Mouse (Mus musculus) Muller cell, postnatal 12 days (primary cell): Measurements from ENCODE around the gene Scd3.
"Not testable (repeated sequence)": the region's sequence is repeated elsewhere in the genome, so short reads cannot be mapped to it uniquely, and the experiment has no call there.

Experiments used
- DNase-seq: peaks from one replicate; pipeline ENCODE4 v3.0.0-alpha.2; 2015; ENCODE audit errors: inconsistent ontology term

Gene Scd3

DNA sequence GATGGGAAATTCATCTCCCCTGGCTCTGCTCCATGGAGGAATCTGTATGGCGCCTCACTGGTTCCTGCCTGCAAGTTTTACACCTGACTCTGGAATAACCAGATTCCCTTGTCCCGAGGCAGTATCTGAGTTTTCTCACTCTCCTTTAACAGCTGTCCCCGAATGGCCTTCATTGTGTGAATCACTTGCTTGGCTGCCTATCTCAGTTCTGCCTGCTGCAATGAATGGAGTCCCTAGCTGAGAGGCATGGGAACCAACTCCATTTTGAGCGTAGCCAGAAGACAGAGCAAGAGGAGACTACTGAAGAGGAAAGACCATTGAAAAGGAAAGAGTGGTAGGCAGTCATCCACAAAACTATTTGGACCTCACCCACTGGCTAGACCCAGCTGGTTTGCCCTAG is 70.6 kb downstream of the Scd3 start:
- DNase-seq, result peak; percentile 59

DNA sequence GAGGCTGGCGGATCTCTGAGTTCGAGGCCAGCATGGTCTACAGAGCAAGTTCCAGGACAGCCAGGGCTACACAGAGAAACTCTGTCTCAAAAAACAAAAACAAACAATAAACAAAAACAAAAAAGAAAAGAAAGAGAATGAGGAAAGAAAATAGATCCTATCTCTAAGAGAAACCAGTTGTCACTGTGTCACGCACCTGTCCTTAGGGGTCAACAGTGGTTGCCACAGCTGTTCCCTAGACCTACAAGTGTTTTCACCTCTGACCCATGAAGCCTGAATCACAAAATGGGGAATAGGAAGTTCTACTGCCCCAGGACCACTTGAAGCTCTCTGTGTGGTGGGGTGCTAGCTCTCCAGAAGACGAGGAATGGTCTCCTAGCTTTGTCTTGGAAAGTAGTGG is 71.4 kb downstream of the Scd3 start:
- DNase-seq, result no peak

DNA sequence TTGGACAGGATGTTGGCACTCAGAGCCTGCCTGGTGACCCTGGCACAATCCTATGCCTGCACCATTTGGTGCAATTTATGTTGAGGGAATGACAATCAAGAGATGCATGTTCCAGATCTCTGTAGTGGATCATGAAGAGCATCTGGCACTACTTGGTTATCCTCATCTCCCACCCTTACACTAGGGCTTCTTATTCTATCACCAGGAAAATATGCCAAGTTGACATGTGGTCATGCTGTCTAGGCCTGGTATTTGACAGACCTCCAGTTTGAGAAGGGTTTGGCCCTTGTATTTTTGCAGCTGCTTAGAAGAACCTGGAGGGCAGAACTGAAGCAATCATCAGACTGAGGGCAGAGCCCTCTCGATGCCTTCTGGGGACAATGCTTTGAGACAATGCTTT is 72.3 kb downstream of the Scd3 start:
- no peak for DNase-seq

DNA sequence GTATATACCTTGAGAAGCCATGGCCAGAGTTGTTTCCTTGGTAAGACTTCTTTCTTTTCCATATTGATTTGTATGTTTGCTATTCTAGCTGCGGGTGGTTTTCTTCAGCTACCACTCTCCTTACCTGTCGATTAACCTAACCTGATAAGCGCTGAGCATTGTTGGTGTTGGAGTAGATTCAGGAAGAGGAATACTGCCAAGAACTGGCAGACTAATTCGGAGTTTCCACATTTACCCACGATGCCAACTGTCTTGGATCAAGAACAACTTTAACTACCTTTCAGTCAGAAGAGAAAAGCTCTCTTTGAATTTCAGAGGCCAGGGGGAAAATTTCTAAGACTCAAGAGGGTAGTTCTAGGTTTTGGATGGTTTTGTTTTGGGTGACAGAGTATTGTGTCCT is 73.8 kb downstream of the Scd3 start:
- no peak for DNase-seq

DNA sequence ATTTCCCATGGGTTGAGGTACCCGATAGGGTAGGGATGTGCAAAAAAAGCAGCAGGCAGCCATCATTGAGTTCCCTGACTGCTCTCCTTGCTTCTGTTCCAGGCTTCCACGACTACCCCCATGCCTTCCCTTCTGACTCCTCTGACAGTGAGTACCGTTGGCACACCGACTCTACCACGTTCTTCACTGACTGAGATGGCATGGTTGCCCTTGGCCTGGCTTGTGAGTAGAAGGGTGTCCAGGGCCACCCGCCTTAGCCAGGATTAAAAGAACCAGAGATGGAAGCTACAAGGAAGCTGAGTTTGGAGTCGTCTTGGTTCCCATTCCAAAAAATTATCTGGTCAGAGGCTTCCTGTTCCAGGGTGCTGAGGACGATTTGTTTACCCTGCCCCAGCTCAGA is 74.9 kb downstream of the Scd3 start:
- no peak for DNase-seq

DNA sequence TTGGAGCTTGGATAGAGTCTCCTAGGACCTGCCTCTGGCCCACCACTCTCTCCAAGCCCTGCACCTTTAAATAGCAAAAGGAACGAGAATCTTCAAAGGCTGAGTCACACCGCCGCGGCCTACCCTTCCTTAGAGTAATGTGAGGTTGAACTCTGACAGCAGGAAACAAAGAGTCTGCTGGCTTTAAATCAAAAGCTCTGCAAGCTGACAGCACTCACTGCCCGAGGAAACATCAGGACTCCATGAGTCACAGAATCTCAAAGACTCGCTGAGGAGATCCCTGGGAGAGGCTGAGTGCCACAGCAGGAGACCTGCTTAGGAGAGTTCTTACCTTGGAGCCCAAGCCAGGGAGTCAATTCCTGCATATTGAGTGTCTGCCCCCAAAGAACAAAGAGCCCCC is 77.7 kb downstream of the Scd3 start:
- peak; percentile 86 for DNase-seq

DNA sequence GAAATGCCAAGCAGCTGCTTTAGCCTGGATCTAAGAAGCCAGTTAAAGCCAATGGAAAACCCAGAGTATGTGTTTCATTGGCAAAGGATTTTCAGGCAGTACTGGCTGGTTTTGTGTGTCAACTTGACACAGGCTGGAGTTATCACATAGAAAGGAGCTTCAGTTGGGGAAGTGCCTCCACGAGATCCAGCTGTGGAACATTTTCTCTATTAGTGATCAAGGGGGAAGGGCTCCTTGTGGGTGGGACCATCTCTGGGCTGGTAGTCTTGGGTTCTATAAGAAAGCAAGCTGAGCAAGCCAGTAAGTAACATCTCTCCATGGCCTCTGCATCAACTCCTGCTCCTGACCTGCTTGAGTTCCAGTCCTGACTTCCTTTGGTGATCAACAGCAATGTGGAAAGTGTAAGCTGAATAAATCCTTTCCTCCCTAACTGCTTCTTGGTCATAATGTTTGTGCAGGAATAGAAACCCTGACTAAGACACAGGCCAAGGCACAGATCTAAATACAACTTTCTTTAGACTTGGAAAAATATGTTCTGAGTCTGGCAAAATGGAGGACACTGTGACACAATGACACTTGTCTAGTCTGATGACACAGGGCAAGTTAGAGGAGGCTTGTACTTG is 78.9 kb downstream of the Scd3 start:
- DNase-seq, result not testable (repeated sequence)

DNA sequence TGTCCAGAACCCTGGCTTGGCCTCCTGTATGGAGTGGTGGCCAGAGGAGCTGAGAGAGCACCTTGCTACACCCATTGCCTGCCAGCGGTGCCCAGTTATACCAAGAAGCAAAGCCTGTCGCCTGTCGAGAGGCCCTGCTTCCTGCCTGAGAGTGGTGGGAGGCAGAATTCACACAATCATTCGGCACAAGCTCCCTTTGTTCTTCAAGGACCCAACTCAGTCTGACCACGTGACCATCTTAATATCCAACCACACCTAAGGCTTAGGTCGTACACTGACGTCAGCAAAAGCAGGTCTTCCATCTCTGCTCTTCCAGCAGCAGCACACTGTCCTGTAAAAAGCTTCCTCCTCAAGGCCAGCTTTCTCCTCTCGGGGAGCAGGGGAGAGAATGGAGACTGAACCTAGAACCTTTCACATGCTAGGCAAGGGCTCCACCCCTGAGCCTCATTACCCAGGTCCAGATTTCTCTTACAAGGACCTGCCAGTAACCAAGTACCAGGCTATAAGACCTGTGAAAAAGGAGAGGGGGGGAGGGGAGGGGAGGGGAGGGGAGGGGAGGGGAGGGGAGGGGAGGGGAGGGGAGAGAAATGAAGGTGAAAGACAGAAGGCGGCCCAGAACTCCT is 79.6 kb downstream of the Scd3 start:
- DNase-seq, result no peak

DNA sequence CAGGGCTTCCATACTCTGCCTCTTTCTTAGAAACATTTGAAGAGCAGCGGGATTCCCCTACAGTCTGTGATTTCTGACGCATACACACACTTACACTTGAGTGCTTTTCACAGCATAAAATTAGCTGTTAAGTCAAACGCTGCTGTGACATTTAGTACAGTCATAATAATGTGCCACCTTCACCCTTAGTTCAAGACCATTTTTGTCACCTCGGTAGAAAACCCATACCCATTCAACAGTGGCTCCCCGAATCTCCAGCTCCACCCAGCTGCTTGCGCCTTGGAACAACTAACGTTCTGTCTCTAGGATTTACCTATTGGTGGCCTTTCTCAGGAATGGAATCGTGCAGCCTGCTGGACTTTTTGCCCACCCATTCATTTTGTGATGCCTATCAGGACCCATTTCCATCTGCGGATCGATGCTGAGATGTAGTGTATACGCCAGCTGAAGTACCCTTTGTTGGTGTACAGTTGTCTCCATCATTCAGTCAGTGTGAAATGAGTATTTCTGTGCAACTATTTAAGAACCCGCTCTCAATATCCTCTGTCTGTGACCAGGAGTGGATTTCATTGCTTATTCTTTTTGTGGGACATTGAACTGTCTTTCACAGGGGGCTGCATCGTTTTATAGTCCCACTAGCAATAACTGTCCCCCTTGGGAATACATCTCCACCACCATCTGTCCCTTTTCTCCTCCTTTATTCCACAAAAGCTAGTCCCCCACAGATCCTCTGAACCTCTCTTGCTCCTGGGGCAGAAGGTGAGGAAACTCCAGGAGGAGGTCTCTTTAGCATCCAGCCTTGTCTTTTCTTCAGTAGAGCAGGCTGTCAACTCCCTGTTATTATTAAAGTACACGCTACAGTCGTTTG is 80.3 kb downstream of the Scd3 start:
- no peak for DNase-seq

DNA sequence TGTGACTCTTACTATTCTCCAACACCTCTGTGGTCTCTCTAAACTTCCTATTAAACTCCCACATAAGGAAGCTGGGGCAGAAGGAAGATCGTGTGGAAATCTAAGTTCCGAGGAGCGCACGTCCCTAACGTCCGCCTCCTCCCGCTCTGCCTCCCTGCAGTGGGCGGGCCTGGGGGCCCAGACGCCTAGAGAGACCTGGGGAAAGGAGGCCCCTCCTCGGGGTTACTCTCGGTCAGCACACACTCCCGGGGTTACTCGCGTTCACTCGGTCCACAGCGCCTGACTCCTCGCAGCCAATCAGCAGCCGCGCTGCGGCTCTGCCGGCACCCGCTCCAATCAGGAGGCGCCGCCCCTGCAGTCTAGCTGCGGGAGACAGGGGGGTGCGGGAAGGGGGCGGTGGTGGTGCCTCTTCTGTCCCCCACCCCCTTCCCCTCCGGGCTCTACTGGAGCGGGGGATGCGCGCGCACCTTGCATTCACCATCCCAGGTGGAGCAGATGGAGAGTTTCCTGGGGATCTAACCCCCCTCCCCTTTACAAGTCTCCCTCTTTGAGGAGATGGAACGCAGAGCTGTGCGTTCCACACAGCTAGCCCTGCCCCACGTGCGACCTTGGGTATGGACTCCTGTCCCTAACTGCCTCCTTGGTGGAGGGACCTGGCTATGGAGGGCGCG is 81.1 kb downstream of the Scd3 start:
- DNase-seq, result peak; percentile 94

DNA sequence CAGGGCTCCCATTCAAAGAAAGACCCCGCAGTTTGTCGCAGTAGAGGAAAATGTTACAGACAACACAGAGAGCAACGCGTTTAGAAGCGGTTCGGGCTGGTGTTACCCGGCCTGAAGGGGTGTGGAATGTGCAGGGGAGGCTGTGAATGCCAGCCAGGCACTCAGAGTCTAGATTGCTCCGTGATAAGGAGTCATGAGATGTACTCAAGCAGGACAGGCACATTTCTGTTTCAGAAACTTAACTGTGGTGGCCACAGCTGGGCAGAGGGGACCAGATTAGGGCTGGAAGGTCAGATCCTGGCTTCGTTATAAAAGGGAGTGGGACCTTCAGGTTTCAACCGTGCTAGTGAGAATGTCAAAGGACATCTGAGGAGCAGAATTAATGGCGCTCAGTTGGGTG is 81.7 kb downstream of the Scd3 start:
- DNase-seq, result no peak

DNA sequence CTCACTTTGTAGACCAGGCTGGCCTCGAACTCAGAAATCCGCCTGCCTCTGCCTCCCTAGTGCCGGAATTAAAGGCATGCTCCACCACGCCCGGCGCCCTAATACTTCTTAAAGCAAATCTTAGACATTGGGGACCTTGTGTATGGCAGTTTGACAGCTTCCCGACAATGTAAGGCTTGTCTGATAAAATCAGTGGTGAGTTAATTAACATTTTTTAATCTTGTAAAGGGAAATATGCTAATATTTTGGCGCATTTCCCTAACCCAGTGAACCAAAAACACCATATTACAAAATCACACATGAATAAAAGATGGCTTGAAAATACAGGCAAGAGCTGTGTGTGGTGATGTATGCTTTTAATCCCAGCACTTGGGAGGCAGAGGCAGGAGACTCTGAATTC is 82.5 kb downstream of the Scd3 start:
- DNase-seq, result peak; percentile 39

DNA sequence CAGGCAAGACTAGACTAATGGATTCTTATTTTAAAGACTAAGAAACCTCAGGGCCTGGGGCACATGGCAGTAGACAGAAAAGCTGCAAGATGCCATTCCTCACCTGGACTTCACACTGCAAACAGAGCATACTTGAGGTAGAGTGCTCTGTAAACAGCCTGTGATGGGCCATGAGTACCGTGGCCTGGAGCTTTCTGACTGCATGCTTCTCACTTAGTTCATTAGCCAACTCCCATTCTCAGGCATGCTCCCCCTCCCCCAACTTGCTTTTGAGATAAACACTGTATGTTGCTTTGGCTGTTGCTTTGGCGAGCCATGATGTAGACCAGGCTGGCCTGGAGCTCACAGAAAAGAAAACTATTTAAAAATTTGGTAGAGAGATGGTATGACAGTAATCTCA is 83.0 kb downstream of the Scd3 start:
- DNase-seq, result no peak

DNA sequence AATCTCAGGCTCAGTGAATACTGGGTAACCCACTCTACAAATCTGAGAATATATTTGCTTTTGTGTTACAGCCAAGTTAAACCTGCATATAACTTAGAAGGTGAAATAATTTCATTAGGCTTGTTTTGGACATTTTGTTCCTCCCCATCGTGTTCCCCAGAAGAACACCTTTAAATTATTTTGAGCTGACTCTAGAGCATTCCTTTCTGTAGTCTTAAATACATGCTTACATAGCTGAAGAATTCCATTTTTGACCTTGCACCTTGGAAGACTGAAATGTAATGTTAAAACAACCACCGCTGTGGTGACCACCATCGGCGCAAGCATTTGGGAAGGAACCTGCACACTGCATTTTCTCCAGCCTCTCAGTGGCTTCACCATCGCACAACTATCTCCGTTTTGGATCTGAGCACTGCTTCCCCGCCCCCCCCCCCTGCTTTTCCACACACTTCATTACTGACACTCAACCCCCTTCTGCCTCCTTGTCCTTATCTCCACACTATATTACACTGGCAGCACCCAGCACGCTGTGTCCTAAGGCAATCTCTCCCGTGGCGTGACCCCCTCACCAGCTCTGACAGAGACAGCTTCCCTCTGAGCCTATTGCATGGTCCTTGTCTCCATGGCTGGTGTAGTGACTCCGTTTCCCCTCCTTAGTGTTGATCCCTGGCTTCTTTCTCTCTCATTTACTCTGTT is 84.5 kb downstream of the Scd3 start:
- no peak for DNase-seq

DNA sequence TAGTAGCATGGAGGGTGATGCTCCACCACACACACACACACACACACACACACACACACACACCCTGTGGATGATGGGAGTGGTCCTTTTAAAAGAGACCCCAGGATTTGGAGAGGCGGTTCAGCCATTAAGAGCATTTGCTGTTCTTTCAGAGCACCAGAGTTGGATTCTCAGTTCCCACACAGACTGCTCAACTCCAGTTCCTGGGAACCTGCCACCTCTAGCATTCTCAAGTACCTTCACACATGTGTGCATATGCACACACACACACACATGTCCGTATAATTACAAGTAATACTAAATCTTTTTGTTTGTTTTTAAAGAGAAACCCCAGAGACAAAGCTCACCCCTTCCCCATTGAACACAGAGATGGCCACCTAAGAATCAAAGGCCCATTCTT is 89.0 kb downstream of the Scd3 start:
- DNase-seq, result no peak

DNA sequence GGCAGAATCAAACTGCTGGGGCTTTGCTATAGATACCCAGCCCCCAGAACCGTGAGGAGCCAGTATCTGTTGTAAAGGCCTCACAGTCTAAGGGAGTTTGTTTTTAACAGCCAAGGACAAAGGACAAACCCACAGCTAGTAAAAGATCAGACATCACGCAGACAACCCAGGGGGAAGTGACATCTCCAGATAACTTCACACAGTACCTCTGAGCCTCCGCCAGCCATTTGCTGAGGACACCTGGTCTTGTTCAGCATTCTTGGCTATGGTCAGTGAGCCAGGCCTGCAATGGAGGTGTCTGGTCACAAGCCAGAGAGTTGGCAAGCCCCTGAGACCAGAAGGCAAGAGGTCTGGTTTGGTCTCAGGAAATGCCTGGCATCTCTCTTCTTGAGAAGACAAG is 89.4 kb downstream of the Scd3 start:
- no peak for DNase-seq

DNA sequence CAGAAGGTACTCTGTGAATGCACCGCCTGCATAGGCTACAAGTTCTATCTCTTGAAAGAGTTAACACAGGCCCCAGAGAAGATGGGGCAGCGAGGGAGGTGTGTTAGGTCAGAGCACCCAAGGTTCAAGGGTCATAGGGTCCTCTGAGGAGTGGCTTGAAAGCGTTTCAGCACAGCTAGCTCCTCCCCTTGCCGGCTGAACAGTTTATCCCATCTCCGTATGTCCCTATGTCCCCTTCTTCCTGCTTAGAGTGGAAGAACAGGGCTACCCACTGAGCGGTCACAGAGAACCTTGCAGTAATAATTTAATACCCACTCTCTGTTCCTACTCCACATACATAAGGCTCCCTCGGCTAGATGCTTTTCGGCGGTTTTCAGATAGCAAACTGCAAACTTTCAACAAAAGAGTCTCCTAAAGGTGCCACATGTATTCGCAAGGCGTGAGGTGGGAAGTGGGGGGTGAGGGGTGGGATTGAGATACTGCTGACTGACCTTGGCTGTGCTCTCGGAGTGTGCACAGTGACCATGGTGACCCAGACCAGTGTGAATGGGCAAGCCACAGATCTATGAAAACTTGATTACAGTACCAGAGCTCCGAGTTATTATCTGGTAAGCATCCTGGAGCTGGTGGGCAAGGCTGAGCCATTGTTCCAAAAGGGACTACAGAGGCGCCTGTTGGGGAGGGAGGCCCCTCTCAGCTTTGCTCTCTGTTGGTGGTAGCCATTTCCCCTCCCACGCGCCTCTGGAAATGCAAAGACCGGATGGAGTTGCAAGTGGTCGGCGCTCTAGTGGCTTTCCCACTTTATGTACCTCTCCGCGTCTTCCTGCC is 90.1 kb downstream of the Scd3 start, which contains the start of gene Scd2:
Scd2 (plus strand) TSS at position 734 of the 828 bp plus-strand sequence.
- DNase-seq, result no peak
